Mouse (Mus musculus) embryonic facial prominence, embryonic 15.5 days (tissue): ENCODE results near the gene Mphosph10. TPM values are rescaled to one million over a fixed set of nuclear protein-coding genes. Genes with fewer than 3 reads are reported as not detected.

Experiments
- ATAC-seq: fragments of 200-750 bp; cut with Nextera tagmentation; 2 replicates; pipeline ENCODE4 v1.8.0; 2017; ENCODE audit warnings: low read depth, moderate TSS enrichment; ENCODE audit not compliant: insufficient number of reproducible peaks, low FRiP score, low TSS enrichment
- H3K27ac ChIP-seq: fragments of 300-500 bp; sonication (generic); replicated peaks from 2 replicates; pipeline ENCODE4 v1.5.1; 2015; ENCODE audit warnings: mild to moderate bottlenecking, inconsistent platforms
- H3K27me3 ChIP-seq: fragments of 300-500 bp; sonication (generic); 2 replicates; pipeline ENCODE4 v1.6.1; 2015; ENCODE audit warnings: inconsistent platforms
- H3K36me3 ChIP-seq: fragments of 300-500 bp; sonication (generic); 2 replicates; pipeline ENCODE4 v1.6.1; 2015; ENCODE audit warnings: mild to moderate bottlenecking, inconsistent platforms
- H3K4me1 ChIP-seq: fragments of 300-500 bp; sonication (generic); 2 replicates; pipeline ENCODE4 v1.6.1; 2015; ENCODE audit warnings: inconsistent platforms
- H3K4me2 ChIP-seq: fragments of 300-500 bp; sonication (generic); replicated peaks from 2 replicates; pipeline ENCODE4 v1.6.1; 2015; ENCODE audit warnings: mild to moderate bottlenecking, inconsistent platforms
- H3K4me3 ChIP-seq: fragments of 300-500 bp; sonication (generic); replicated peaks from 2 replicates; pipeline ENCODE4 v1.5.1; 2015; ENCODE audit warnings: mild to moderate bottlenecking, inconsistent platforms
- H3K9ac ChIP-seq: fragments of 300-500 bp; sonication (generic); 2 replicates; pipeline ENCODE4 v1.6.1; 2015; ENCODE audit warnings: inconsistent platforms
- H3K9me3 ChIP-seq: fragments of 300-500 bp; sonication (generic); replicated peaks from 2 replicates; pipeline ENCODE4 v1.6.1; 2016; ENCODE audit warnings: inconsistent platforms
- WGBS: fragments of 180-500 bp; shearing (Covaris S2); methylation state at CpG from one replicate; pipeline ENCODE4 v1.1.7; 2015; 5-methylcytosine and 5-hydroxymethylcytosine counted together
- polyA plus RNA-seq: library from polyadenylated mRNA; unstranded; fragments of >200 nt; fragmentation: Nextera tagmentation; extraction: Ambion mirVana; gene quantifications from 2 replicates; pipeline ENCODE4 v1.2.1, GENCODE M21; 2015

The Mphosph10 gene
- polyA plus RNA-seq, 1 experiment from 2014 or later, result 39.2 TPM

- H3K4me2 ChIP-seq, result no peak overlapping the region
- ATAC-seq, result no peak
- no peaks in the 10 kb centered on the region for H3K9me3 ChIP-seq
- H3K9ac ChIP-seq, result no peak overlapping the region
- H3K36me3 ChIP-seq, result peaks cover 47% of the 10 kb centered on the region; the same call in 1 of the 2 replicates
- no peaks in the 10 kb centered on the region for H3K27me3 ChIP-seq
- 80% methylated on average over 15 of the region's 15 CpGs for WGBS
- no peak overlapping the region for H3K4me3 ChIP-seq
- no peak overlapping the region for H3K27ac ChIP-seq
- H3K4me1 ChIP-seq, result no peaks in the 10 kb centered on the region
Measured at GRCm38 (mm10) chr7:64349147-64349861, 42.8 kb downstream of the Mphosph10 start.

GRCm38 (mm10) chr7:64347813-64348212, 44.3 kb downstream of the Mphosph10 start:
- Histone ChIP-seq H3K36me3 (peaks cover 32% of the 10 kb centered on the region; the same call in 1 of the 2 replicates), H3K4me3 (no peak overlapping the region), H3K4me2 (no peak overlapping the region), H3K9ac (no peak overlapping the region), H3K27ac (no peak overlapping the region), H3K4me1 (no peaks in the 10 kb centered on the region), H3K27me3 (no peaks in the 10 kb centered on the region), H3K9me3 (no peaks in the 10 kb centered on the region)
- 98% methylated on average over 1 of the region's 1 CpGs for WGBS
- no peak for ATAC-seq

- H3K9ac ChIP-seq, result no peak overlapping the region
- H3K4me1 ChIP-seq, result no peaks in the 10 kb centered on the region
- no peak overlapping the region for H3K4me3 ChIP-seq
- no peak overlapping the region for H3K27ac ChIP-seq
- ATAC-seq, result no peak
- no peak overlapping the region for H3K4me2 ChIP-seq
- H3K27me3 ChIP-seq, result no peaks in the 10 kb centered on the region
- H3K36me3 ChIP-seq, result peaks cover 49% of the 10 kb centered on the region
- H3K9me3 ChIP-seq, result no peaks in the 10 kb centered on the region
- WGBS, result 92% methylated on average over 1 of the region's 1 CpGs
Measured at GRCm38 (mm10) chr7:64332686-64333085, 59.4 kb downstream of the Mphosph10 start.

GRCm38 (mm10) chr7:64331309-64331708, 60.8 kb downstream of the Mphosph10 start:
- 92% methylated on average over 3 of the region's 3 CpGs for WGBS
- no peak for ATAC-seq
- Histone ChIP-seq H3K4me2 (no peak overlapping the region), H3K9ac (no peak overlapping the region), H3K4me1 (no peaks in the 10 kb centered on the region), H3K9me3 (no peaks in the 10 kb centered on the region), H3K36me3 (peaks cover 46% of the 10 kb centered on the region), H3K27me3 (no peaks in the 10 kb centered on the region), H3K27ac (no peak overlapping the region), H3K4me3 (no peak overlapping the region)

GRCm38 (mm10) chr7:64327486-64327885, 64.6 kb downstream of the Mphosph10 start:
- Histone ChIP-seq H3K36me3 (peaks cover 32% of the 10 kb centered on the region), H3K4me2 (no peak overlapping the region), H3K27me3 (no peaks in the 10 kb centered on the region), H3K4me1 (no peaks in the 10 kb centered on the region), H3K27ac (no peak overlapping the region), H3K9ac (no peak overlapping the region), H3K4me3 (no peak overlapping the region), H3K9me3 (no peaks in the 10 kb centered on the region)
- ATAC-seq, result no peak
- 89% methylated on average over 4 of the region's 4 CpGs for WGBS

GRCm38 (mm10) chr7:64326892-64327291, 65.2 kb downstream of the Mphosph10 start:
- H3K9me3 ChIP-seq, result no peaks in the 10 kb centered on the region
- no peaks in the 10 kb centered on the region for H3K4me1 ChIP-seq
- H3K4me3 ChIP-seq, result no peak overlapping the region
- H3K27me3 ChIP-seq, result no peaks in the 10 kb centered on the region
- 33% methylated on average over 1 of the region's 1 CpGs for WGBS
- no peak overlapping the region for H3K27ac ChIP-seq
- H3K4me2 ChIP-seq, result no peak overlapping the region
- no peak overlapping the region for H3K9ac ChIP-seq
- no peak for ATAC-seq
- peaks cover 34% of the 10 kb centered on the region for H3K36me3 ChIP-seq

Other genes starting within 250 kb of the Mphosph10 start
- gene Trpm1, start 238.4 kb downstream of the Mphosph10 start, polyA plus RNA-seq, result 4.2 and 4.5 TPM in 2 replicates
- 14.9 and 15.5 TPM in 2 replicates for gene Mtmr10, start 104.6 kb downstream of the Mphosph10 start, polyA plus RNA-seq
- gene Fan1, start 18.2 kb downstream of the Mphosph10 start, polyA plus RNA-seq, result 6.7 and 8.1 TPM in 2 replicates
- gene Mcee, start 339 bp upstream of the Mphosph10 start, polyA plus RNA-seq, result 73.4 and 76.2 TPM in 2 replicates
- gene Apba2, start 109.4 kb upstream of the Mphosph10 start, polyA plus RNA-seq, result 7.3 and 8.6 TPM in 2 replicates